Mouse (Mus musculus): ENCODE data around the gene Gm42791. TPM values are rescaled to one million over a fixed set of nuclear protein-coding genes. Genes with fewer than 3 reads are reported as not detected.
A peak's percentile ranks its signal among the peaks of the same experiment; 100 is the strongest.

Gene Gm42791
- polyA plus RNA-seq, 1 experiment from 2014 or later = not detected

GRCm38 (mm10) chr5:148908191-148909056 lies 86.5 kb downstream of the Gm42791 start:
- Histone ChIP-seq H3K4me2 (ENCODE audit: low read length) (no peak overlapping the region), H3K9ac (ENCODE audit: low read length) (0 out of 2 replicates have a peak overlapping the region, but pooled peaks have one; percentile 29), H3K4me1 (ENCODE audit: control insufficient read depth, insufficient read depth, low read length) (peaks cover 7% of the 10 kb centered on the region; the same call in 1 of the 2 replicates), H3K9me3 (replicated peaks; ENCODE audit: control insufficient read depth, low read length) (no peaks in the 10 kb centered on the region), H3K27me3 (replicated peaks; ENCODE audit: control insufficient read depth, insufficient read depth, low read length) (no peaks in the 10 kb centered on the region), H3K4me3 (ENCODE audit: low read depth, low read length) (no peak overlapping the region), H3K36me3 (ENCODE audit: control insufficient read depth, insufficient read depth, low read length) (peaks cover 37% of the 10 kb centered on the region), H3K27ac (ENCODE audit: low read depth, low read length) (peak overlapping the region; percentile 9; the same call in 1 of the 2 replicates)
- 71% methylated on average over 17 of the region's 17 CpGs for WGBS
- no peak for DNase-seq (ENCODE audit: low spot score)
- ATAC-seq = no peak

DNA sequence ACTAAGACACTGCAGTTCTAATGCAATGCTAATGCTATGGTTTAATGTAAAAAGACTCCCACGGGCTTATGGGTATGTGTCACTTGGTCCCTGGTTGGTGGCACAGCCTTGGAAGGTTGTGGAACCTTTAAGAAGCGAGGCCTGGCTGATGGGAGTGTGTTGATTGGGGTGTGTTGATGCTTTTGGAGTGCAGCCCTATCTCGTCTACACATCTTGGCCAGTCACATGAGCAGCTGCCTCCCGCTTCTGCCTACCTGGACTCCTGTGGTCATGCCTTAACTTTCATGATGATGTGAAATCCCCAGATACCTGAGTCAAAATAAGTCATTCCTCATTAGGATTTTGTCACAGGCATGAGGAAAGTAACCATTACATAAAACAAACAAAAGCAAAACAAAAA lies 88.6 kb downstream of the Gm42791 start:
- DNase-seq (ENCODE audit: low spot score) = no peak
- peaks cover 7% of the 10 kb centered on the region; the same call in 1 of the 2 replicates for H3K4me1 ChIP-seq (ENCODE audit: control insufficient read depth, insufficient read depth, low read length)
- ATAC-seq = no peak
- no peaks in the 10 kb centered on the region for H3K9me3 ChIP-seq (replicated peaks; ENCODE audit: control insufficient read depth, low read length)
- H3K4me2 ChIP-seq (ENCODE audit: low read length) = no peak overlapping the region
- 85% methylated on average over 4 of the region's 4 CpGs for WGBS
- no peak overlapping the region for H3K27ac ChIP-seq (ENCODE audit: low read depth, low read length)
- no peak overlapping the region for H3K9ac ChIP-seq (ENCODE audit: low read length)
- H3K36me3 ChIP-seq (ENCODE audit: control insufficient read depth, insufficient read depth, low read length) = peaks cover 42% of the 10 kb centered on the region
- no peak overlapping the region for H3K4me3 ChIP-seq (ENCODE audit: low read depth, low read length)
- no peaks in the 10 kb centered on the region for H3K27me3 ChIP-seq (replicated peaks; ENCODE audit: control insufficient read depth, insufficient read depth, low read length)

DNA sequence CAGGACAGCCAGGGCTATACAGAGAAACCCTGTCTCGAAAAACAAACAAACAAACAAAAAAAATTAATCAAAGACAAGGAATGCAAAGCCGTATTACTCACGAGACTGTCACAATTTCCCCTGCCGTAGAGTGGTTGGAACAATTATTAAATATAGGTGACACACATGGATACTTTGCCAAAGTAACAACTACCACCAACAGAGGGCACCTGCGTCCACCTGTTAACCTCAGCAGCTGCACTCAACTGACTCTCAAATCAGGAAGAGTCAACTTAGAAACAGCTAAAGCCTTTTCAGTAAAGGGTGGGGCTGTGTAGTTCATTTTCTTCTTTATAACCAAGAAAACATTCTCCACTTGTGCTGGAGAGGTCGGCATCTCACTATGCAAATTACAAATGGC lies 90.1 kb downstream of the Gm42791 start:
- Histone ChIP-seq H3K27ac (ENCODE audit: low read depth, low read length) (no peak overlapping the region), H3K9me3 (replicated peaks; ENCODE audit: control insufficient read depth, low read length) (no peaks in the 10 kb centered on the region), H3K4me2 (ENCODE audit: low read length) (no peak overlapping the region), H3K9ac (ENCODE audit: low read length) (no peak overlapping the region), H3K4me1 (ENCODE audit: control insufficient read depth, insufficient read depth, low read length) (peaks cover 7% of the 10 kb centered on the region; the same call in 1 of the 2 replicates), H3K4me3 (ENCODE audit: low read depth, low read length) (no peak overlapping the region), H3K36me3 (ENCODE audit: control insufficient read depth, insufficient read depth, low read length) (peaks cover 41% of the 10 kb centered on the region), H3K27me3 (replicated peaks; ENCODE audit: control insufficient read depth, insufficient read depth, low read length) (no peaks in the 10 kb centered on the region)
- ATAC-seq (no peak), DNase-seq (ENCODE audit: low spot score) (peak; percentile 43)
- 79% methylated on average over 6 of the region's 6 CpGs for WGBS

- no peak overlapping the region for H3K4me3 ChIP-seq (ENCODE audit: low read depth, low read length)
- DNase-seq (ENCODE audit: low spot score) (no peak), ATAC-seq (no peak)
- no peaks in the 10 kb centered on the region for H3K27me3 ChIP-seq (replicated peaks; ENCODE audit: control insufficient read depth, insufficient read depth, low read length)
- no peak overlapping the region for H3K9ac ChIP-seq (ENCODE audit: low read length)
- H3K27ac ChIP-seq (ENCODE audit: low read depth, low read length) = no peak overlapping the region
- no peaks in the 10 kb centered on the region for H3K9me3 ChIP-seq (replicated peaks; ENCODE audit: control insufficient read depth, low read length)
- peaks cover 31% of the 10 kb centered on the region for H3K36me3 ChIP-seq (ENCODE audit: control insufficient read depth, insufficient read depth, low read length)
- WGBS = 93% methylated on average over 7 of the region's 7 CpGs
- peaks cover 3% of the 10 kb centered on the region; the same call in 1 of the 2 replicates for H3K4me1 ChIP-seq (ENCODE audit: control insufficient read depth, insufficient read depth, low read length)
- H3K4me2 ChIP-seq (ENCODE audit: low read length) = no peak overlapping the region
These were observed 95.6 kb downstream of the Gm42791 start for GRCm38 (mm10) chr5:148899361-148899760.

GRCm38 (mm10) chr5:148897941-148898417 lies 97.0 kb downstream of the Gm42791 start:
- Histone ChIP-seq H3K4me2 (ENCODE audit: low read length) (no peak overlapping the region), H3K9ac (ENCODE audit: low read length) (no peak overlapping the region), H3K27me3 (replicated peaks; ENCODE audit: control insufficient read depth, insufficient read depth, low read length) (no peaks in the 10 kb centered on the region), H3K4me3 (ENCODE audit: low read depth, low read length) (no peak overlapping the region), H3K36me3 (ENCODE audit: control insufficient read depth, insufficient read depth, low read length) (peaks cover 24% of the 10 kb centered on the region), H3K9me3 (replicated peaks; ENCODE audit: control insufficient read depth, low read length) (no peaks in the 10 kb centered on the region), H3K27ac (ENCODE audit: low read depth, low read length) (no peak overlapping the region), H3K4me1 (ENCODE audit: control insufficient read depth, insufficient read depth, low read length) (peaks cover 3% of the 10 kb centered on the region; the same call in 1 of the 2 replicates)
- WGBS = 57% methylated on average over 12 of the region's 12 CpGs
- DNase-seq (ENCODE audit: low spot score) (peak; percentile 41), ATAC-seq (peak; percentile 50)

DNA sequence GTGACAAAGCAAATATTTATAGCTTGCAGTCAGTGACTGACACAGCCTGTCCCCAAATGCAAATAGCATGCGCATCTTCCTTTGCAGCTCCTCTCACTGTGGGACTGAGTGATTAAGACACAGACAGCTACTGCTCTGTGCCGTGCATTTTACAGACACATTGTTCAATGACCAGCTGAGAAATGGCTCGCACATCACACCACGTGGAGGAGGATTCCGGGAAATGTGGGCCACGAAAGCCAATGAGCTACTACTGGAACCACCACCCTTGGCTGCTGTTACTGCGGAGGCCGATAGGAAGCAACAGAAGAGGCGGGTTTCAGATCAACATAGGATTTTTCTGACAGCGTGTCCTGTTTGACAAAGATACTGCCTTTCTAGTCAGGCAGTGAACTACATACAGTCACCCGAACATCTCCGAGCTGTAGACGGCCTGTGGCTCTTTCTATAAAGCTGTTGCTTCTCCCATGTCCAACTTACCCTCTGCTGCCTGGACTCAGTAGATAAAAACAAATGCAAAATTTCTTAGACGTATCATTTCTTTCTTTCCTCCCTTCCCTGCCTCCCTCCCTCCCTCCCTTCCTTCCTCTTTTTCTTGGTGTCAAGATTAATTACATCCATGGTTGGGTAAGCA lies 97.8 kb downstream of the Gm42791 start:
- Histone ChIP-seq H3K9ac (ENCODE audit: low read length) (peak overlapping the region; percentile 35; the same call in 1 of the 2 replicates), H3K4me1 (ENCODE audit: control insufficient read depth, insufficient read depth, low read length) (peaks cover 3% of the 10 kb centered on the region; the same call in 1 of the 2 replicates), H3K36me3 (ENCODE audit: control insufficient read depth, insufficient read depth, low read length) (peaks cover 27% of the 10 kb centered on the region), H3K27me3 (replicated peaks; ENCODE audit: control insufficient read depth, insufficient read depth, low read length) (no peaks in the 10 kb centered on the region), H3K9me3 (replicated peaks; ENCODE audit: control insufficient read depth, low read length) (no peaks in the 10 kb centered on the region), H3K4me2 (ENCODE audit: low read length) (no peak overlapping the region), H3K27ac (ENCODE audit: low read depth, low read length) (peak overlapping the region; percentile 9; the same call in 1 of the 2 replicates), H3K4me3 (ENCODE audit: low read depth, low read length) (no peak overlapping the region)
- WGBS = 79% methylated on average over 14 of the region's 14 CpGs
- ATAC-seq (no peak), DNase-seq (ENCODE audit: low spot score) (peak; percentile 14)

- H3K4me2 ChIP-seq (ENCODE audit: low read length) = no peak overlapping the region
- WGBS = 89% methylated on average over 10 of the region's 10 CpGs
These were observed 98.4 kb downstream of the Gm42791 start for GRCm38 (mm10) chr5:148896515-148896914.

DNA sequence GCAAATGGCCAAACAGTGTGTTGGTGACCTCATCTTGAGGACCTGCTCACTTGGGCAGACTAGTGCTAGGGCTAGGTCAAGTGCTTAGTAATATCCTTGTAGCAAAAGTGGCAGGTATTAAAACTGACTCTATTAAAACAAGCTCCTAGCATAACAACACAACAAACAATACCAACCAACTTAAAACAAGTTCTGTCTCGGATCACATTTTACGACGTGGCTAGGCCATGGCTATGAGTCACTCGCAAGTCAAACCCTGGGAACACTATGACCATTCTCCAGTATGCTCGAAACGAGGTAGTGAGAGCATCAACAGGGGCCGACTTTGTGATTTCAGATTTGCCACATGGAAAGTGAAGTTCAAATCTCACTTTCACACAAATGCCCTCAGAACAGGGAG lies 99.1 kb downstream of the Gm42791 start:
- WGBS = 91% methylated on average over 7 of the region's 7 CpGs
- no peak overlapping the region for H3K4me2 ChIP-seq (ENCODE audit: low read length)
- H3K9me3 ChIP-seq (replicated peaks; ENCODE audit: control insufficient read depth, low read length) = no peaks in the 10 kb centered on the region
- no peak overlapping the region for H3K9ac ChIP-seq (ENCODE audit: low read length)
- H3K4me3 ChIP-seq (ENCODE audit: low read depth, low read length) = no peak overlapping the region
- H3K36me3 ChIP-seq (ENCODE audit: control insufficient read depth, insufficient read depth, low read length) = peaks cover 33% of the 10 kb centered on the region
- H3K27ac ChIP-seq (ENCODE audit: low read depth, low read length) = no peak overlapping the region
- no peak for ATAC-seq
- H3K27me3 ChIP-seq (replicated peaks; ENCODE audit: control insufficient read depth, insufficient read depth, low read length) = no peaks in the 10 kb centered on the region
- no peak for DNase-seq (ENCODE audit: low spot score)
- H3K4me1 ChIP-seq (ENCODE audit: control insufficient read depth, insufficient read depth, low read length) = peaks cover 3% of the 10 kb centered on the region; the same call in 1 of the 2 replicates

More at GRCm38 (mm10) chr5:148896515-148896914, 98.4 kb downstream of the Gm42791 start:
- Histone ChIP-seq H3K9me3 (replicated peaks; ENCODE audit: control insufficient read depth, low read length) (no peaks in the 10 kb centered on the region), H3K27me3 (replicated peaks; ENCODE audit: control insufficient read depth, insufficient read depth, low read length) (no peaks in the 10 kb centered on the region), H3K4me3 (ENCODE audit: low read depth, low read length) (no peak overlapping the region), H3K9ac (ENCODE audit: low read length) (no peak overlapping the region), H3K27ac (ENCODE audit: low read depth, low read length) (no peak overlapping the region), H3K36me3 (ENCODE audit: control insufficient read depth, insufficient read depth, low read length) (peaks cover 33% of the 10 kb centered on the region), H3K4me1 (ENCODE audit: control insufficient read depth, insufficient read depth, low read length) (peaks cover 3% of the 10 kb centered on the region; the same call in 1 of the 2 replicates)
- ATAC-seq (no peak), DNase-seq (ENCODE audit: low spot score) (no peak)

All from forebrain, embryonic 14.5 days (tissue).